Mouse (Mus musculus) forebrain, embryonic 12.5 days (tissue): ENCODE measurements around the gene B430218F22Rik. TPM values are rescaled to one million over a fixed set of nuclear protein-coding genes. Genes with fewer than 3 reads are reported as not detected.

ENCODE experiments used
- ATAC-seq: fragments of 200-750 bp; cut with Nextera tagmentation; 2 replicates; pipeline ENCODE4 v1.8.0; 2017; ENCODE audit warnings: moderate TSS enrichment; ENCODE audit not compliant: low FRiP score
- H3K27ac ChIP-seq: fragments of 300-500 bp; sonication (generic); 2 replicates; pipeline ENCODE4 v1.5.1; 2016; ENCODE audit warnings: mild to moderate bottlenecking
- H3K27me3 ChIP-seq: fragments of 300-500 bp; sonication (generic); 2 replicates; pipeline ENCODE4 v1.6.1; 2016; ENCODE audit warnings: mild to moderate bottlenecking
- H3K36me3 ChIP-seq: fragments of 300-500 bp; sonication (generic); replicated peaks from 2 replicates; pipeline ENCODE4 v1.6.1; 2016; ENCODE audit warnings: mild to moderate bottlenecking
- H3K4me1 ChIP-seq: fragments of 300-500 bp; sonication (generic); 2 replicates; pipeline ENCODE4 v1.6.1; 2016
- H3K4me2 ChIP-seq: fragments of 300-500 bp; sonication (generic); 2 replicates; pipeline ENCODE4 v1.6.1; 2016; ENCODE audit warnings: mild to moderate bottlenecking, moderate library complexity
- H3K4me3 ChIP-seq: fragments of 300-500 bp; sonication (generic); replicated peaks from 2 replicates; pipeline ENCODE4 v1.5.1; 2016; ENCODE audit warnings: mild to moderate bottlenecking
- H3K9ac ChIP-seq: fragments of 300-500 bp; sonication (generic); 2 replicates; pipeline ENCODE4 v1.6.1; 2016; ENCODE audit warnings: mild to moderate bottlenecking
- H3K9me3 ChIP-seq: fragments of 300-500 bp; sonication (generic); 2 replicates; pipeline ENCODE4 v1.6.1; 2016
- WGBS: fragments of 180-500 bp; shearing (Covaris S2); methylation state at CpG from one replicate; pipeline ENCODE4 v1.1.7; 2016; 5-methylcytosine and 5-hydroxymethylcytosine counted together
- polyA plus RNA-seq: library from polyadenylated mRNA; unstranded; fragments of >200 nt; fragmentation: Nextera tagmentation; extraction: Ambion mirVana; gene quantifications from 2 replicates; pipeline ENCODE4 v1.2.1, GENCODE M21; 2016

B430218F22Rik gene
- polyA plus RNA-seq, 1 experiment from 2014 or later: 1.4 TPM

- Histone ChIP-seq H3K9me3 (no peaks in the 10 kb centered on the region), H3K9ac (no peak overlapping the region), H3K4me3 (no peak overlapping the region), H3K27me3 (no peaks in the 10 kb centered on the region), H3K4me1 (no peaks in the 10 kb centered on the region), H3K36me3 (no peaks in the 10 kb centered on the region), H3K4me2 (no peak overlapping the region), H3K27ac (no peak overlapping the region)
- ATAC-seq: no peak
- WGBS: 79% methylated on average over 6 of the region's 6 CpGs
These were observed 25.0 kb downstream of the B430218F22Rik start for GRCm38 (mm10) chr13:118411297-118411992.

- Histone ChIP-seq H3K36me3 (no peaks in the 10 kb centered on the region), H3K27ac (no peak overlapping the region), H3K4me2 (no peak overlapping the region), H3K4me1 (no peaks in the 10 kb centered on the region), H3K9ac (no peak overlapping the region), H3K4me3 (no peak overlapping the region), H3K27me3 (no peaks in the 10 kb centered on the region), H3K9me3 (no peaks in the 10 kb centered on the region)
- no peak for ATAC-seq
- 41% methylated on average over 4 of the region's 4 CpGs for WGBS
These were observed 31.7 kb downstream of the B430218F22Rik start for GRCm38 (mm10) chr13:118418163-118418562.

- 91% methylated on average over 1 of the region's 1 CpGs for WGBS
- no peak for ATAC-seq
These were observed 34.0 kb downstream of the B430218F22Rik start for GRCm38 (mm10) chr13:118420408-118420807.

GRCm38 (mm10) chr13:118420847-118421246 is 34.4 kb downstream of the B430218F22Rik start:
- Histone ChIP-seq H3K27me3 (no peaks in the 10 kb centered on the region), H3K4me3 (no peak overlapping the region), H3K4me2 (no peak overlapping the region), H3K27ac (no peak overlapping the region), H3K9me3 (no peaks in the 10 kb centered on the region), H3K9ac (no peak overlapping the region), H3K36me3 (no peaks in the 10 kb centered on the region), H3K4me1 (no peaks in the 10 kb centered on the region)
- ATAC-seq: no peak
- WGBS: 86% methylated on average over 1 of the region's 1 CpGs

More at GRCm38 (mm10) chr13:118420408-118420807, 34.0 kb downstream of the B430218F22Rik start:
- Histone ChIP-seq H3K9me3 (no peaks in the 10 kb centered on the region), H3K27ac (no peak overlapping the region), H3K4me3 (no peak overlapping the region), H3K27me3 (no peaks in the 10 kb centered on the region), H3K4me1 (no peaks in the 10 kb centered on the region), H3K36me3 (no peaks in the 10 kb centered on the region), H3K9ac (no peak overlapping the region), H3K4me2 (no peak overlapping the region)

Other genes starting within 250 kb of the B430218F22Rik start
- gene Mrps30, start 622 bp downstream of the B430218F22Rik start, polyA plus RNA-seq: 32.2 and 35.5 TPM in 2 replicates